Mouse (Mus musculus) regulatory T cell (primary cell): ENCODE data around the gene Rapgef2.
"Not testable (repeated sequence)": the region's sequence is repeated elsewhere in the genome, so short reads cannot be mapped to it uniquely, and the experiment has no call there.

Experiments
- in situ Hi-C: fragments of 300-600 bp; cut with MboI, MseI; formaldehyde crosslinking; loops from one replicate; pipeline ENCODE4 v1.15.1; 2025; ENCODE audit warnings: high pct_unique_total_duplicates

Rapgef2 gene

DNA sequence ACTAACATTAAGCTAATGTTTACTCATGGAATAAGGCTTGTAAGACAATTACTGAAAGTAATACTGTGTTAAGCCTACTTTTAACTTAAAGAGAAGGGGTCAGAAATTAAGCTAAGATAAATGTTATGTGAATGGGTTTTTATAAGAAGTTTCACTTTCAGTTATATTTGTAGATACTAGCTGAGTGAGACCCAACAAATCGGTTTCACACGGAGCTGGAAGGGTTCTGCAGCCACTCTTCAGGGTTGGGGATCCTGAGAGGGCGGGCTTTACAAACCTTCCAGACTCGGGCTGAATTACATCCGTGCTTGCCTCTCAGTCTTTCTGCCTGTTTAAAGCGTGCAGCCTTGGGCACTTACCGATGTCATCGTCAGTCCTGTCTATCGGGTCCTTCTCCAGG lies 182.7 kb downstream of the Rapgef2 start:
- in situ Hi-C loops: no loop called here

DNA sequence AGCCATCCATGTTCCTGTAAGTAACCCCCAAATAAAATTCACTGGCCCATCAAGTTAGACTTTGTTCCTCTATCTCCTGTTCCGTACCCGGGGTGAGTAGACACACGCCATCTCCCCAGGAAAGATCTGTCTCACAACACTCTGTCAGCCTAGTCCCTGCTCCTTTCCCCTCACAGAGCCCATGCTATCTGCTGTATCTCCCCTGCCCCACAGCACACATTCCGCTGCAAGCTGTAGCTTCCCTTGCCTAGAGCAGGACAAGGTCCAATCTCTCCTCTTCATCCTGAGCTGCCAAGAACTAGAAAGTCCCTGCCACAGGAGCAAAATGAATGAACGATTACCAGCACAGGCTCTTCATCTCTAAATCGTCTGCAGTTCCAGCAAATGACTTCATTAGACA lies 184.6 kb downstream of the Rapgef2 start:
- in situ Hi-C loops: no loop called here

DNA sequence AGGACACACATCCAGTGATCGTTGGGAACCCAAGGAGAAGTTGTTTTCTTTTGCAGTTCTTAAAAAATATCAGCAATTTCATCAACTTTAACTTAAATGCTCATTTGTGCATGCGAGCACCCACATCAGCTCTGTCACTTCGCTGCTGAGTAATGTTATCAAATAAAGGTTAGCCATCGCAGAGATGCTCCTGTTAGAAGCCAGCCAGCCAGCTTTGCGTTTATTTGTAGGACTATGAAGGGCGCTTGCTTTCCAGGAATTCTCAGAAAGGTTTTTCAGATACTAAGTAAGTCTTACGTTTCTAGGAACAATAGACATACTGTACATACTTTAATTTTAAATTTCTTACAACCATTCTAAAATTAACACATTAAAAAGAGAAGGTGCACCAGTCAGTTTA lies 185.5 kb downstream of the Rapgef2 start:
- in situ Hi-C loops: no loop called here

DNA sequence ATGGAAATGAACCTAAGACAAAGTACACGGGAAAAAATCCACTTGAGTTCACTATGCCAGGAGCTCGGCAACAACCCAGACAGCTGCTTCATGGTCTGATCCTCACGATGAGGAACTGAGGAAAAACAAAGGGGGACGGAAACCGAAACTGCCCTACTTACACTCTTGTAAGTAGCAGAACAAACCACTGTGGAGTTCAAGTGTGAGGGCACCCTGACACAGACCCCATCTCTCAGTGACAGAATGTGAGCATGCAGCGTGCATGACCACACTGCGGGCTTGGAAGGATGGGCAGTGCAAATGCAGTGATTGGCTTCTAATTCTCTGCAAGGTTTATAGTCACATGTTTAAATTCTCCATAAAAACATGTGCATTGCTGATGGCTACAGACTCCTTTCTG lies 197.2 kb downstream of the Rapgef2 start:
- in situ Hi-C loops: no loop called here

DNA sequence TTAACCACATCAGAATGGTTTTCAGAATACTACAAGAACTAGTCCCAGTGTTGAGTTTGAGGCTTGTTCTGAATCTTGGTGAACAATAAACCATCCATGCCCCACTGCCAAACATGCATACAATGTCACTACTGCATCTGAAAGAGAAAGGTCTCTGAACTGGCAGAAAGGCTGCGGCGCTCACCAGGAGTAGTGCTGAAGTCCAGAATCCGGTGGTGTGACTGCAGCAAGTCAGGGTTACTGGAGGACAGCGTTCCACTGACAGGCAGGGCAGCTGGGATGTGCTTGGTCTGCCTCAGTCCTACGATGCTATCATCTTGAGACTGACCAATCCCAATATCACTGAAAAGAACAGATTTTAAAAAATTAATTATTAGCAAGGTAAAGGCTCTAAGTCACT lies 197.9 kb downstream of the Rapgef2 start:
- in situ Hi-C loops: no loop called here

DNA sequence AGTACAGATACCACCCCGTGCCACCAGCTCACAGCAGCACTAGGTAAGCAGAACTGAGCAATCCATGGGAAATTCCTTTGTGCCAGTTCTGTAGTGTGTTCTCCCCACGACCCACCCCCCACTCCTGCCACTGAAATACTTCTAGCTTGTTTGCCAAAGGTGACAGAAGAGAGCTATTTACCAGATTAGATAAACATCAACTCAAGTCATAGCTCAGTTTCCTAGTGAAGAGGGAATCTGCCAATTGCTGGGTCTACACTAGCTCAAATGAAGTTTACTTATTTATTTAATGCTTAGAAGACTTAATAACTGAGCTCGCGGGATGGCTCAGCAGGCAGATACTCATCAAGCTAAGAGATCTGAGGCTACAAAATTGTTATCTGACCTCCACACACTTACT lies 200.0 kb downstream of the Rapgef2 start:
- in situ Hi-C loops: no loop called here

DNA sequence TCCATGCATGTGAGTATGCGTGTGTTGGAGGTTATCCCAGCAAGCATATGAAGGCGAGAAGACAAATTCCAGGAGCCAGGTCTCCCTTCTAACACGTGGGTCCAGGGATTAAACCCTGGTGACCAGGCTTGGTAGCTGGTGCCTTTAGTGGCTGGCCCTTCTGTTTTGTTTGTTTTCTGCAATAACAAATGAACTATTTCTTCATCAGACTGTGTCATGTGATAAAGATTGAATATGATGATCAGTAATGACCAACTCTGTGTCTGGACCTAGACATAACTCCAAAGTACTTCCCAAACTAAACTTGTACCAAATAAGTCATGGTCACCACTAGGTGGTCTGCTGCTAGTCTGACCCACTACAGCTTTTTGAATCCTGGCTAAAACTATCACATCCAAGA lies 202.4 kb downstream of the Rapgef2 start:
- in situ Hi-C loops: no loop called here

DNA sequence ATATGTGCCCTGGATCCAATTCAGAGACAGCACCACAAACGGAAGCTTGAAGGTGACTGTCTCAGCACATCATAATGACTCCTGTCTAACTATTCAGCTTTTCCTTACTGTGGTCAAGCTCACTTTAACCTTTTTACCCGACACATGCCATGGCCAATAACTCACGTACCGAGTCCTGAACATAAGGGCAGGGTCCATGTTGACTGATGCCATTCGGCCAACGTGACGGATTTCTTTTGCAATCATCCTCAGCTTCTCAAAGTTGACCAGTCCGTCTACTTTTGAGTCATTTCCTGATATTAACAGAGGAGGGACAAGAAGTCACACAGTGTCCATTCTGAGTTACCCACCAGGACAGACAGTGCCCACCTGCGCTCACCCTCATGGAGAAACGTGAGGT lies 203.3 kb downstream of the Rapgef2 start:
- in situ Hi-C loops: no loop called here

DNA sequence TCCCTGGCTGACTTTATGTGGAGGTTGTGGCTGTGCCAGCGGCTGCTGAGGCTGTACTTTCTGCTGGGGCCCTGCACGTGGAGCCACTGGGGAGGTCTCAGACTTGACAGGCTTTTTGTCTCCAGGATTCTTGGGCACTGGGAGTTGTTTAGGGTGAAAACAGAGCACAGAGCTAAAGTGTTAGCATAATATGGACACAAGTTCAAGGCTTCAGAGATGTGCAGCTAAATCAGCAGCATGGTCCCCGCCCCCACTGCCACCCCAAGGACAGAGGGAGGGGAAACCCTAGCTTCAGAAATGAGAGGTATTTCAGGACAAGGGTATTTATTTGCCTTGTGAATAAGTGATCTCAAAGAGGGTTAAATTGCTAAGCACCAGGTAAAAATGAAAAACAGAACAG lies 207.2 kb downstream of the Rapgef2 start:
- in situ Hi-C loops: no loop called here

DNA sequence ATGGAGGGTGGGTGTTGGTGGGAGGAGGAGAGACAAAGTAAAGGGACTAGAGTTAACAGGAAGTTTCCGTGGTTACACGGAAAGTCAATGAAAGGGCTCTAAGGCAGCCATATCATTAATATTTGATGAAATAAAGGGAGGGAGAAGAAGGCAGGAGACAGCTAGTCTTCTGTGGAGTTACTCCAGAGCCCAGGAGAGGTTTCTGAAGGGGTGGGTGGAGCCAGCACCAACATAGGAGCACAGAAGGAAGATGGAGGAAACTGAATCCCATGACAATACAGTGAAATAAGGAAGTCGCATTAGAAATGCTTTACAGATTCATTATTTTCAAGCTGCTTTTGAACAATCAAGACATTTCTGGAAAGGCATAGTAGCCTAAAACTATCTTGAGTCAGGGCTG lies 211.3 kb downstream of the Rapgef2 start:
- in situ Hi-C loops: no loop called here

DNA sequence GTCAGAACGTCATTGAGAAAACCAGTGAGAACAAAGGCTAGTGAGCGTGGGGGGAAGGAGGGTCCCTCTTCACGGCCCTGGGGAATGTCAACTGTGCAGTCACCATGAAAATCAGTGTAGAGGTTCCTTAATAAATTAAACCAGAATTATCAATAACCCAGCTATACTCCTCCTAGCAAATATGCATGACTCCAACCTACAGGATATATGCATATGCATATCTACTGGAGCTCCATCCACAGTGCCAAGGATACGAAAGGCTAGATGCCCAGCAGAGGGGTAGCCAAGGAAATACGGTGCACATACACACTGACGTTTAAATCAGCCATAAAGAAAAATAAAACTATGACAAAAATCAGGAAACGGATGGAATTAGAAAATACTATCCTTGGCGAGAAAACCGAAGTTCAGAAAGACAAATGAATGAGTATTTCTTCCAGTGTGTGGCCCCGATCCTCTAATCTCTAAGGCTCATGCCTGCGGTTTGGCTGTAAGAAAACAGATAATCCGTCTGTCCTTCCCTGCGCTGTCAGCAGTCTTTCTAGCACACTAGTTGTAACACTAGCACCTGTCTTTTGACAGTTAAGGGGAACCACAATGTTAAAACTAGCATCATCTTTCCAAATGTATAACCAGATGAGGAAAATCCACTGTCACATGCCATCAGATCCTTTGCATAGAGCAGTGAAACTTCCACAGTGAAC lies 212.6 kb downstream of the Rapgef2 start:
- in situ Hi-C loops: no loop called here

DNA sequence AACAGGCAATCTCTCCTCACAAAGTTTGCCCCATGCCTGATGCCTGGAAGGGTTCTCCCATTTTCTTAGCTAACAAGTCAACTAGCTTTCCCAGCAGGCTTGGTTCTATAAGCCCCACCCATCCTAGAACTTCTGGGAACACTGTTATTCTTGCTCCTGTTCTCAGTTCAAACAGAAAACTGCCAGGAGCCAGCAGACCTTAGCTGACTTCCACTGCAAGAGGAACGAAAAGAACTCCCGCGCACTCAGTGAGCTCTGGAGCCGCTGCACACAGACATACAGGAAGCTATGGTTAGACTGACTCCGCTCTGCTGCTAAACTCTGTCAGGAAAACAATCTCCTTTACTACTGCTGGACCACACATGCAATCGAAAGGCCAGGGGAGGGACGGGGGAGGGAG lies 214.8 kb downstream of the Rapgef2 start:
- in situ Hi-C loops: no loop called here

DNA sequence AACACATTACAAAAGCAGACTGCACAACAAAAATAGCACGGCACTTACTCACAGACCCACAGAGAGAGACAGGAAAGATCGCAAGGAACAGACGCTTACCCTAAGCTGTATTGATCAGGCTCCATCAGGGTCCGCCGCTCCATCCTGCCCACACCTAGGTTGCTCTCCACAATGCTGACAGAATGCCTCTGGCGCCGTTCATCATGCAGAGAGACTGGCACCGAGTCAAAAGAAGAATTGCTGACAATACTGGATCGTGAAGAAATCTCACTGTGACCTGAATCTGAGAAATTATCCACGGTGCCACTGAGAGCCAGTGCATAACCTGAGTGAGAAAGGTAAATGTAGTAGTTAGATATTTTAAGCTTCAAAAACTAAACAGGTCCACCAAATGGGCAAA lies 216.4 kb downstream of the Rapgef2 start:
- in situ Hi-C loops: no loop called here

DNA sequence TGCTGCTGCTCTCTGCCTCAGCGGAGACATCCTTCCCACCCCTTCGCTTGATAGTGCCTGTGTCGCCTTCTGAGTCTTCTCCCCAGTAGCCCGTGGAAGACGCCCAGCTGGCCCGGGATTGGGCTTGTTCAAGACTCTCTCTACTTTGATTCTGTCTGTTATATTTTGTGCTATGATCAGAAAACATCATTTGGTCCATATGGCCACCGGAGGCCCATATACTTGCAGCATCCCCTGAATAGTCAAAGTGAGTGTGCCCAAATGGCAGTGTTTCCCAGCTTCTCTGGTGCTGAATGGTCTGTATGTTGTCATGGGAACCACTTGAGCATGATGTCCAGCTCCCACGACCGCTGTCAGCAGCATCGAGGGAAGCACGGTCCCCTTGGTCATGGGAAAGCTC lies 217.3 kb downstream of the Rapgef2 start:
- in situ Hi-C loops: no loop called here

DNA sequence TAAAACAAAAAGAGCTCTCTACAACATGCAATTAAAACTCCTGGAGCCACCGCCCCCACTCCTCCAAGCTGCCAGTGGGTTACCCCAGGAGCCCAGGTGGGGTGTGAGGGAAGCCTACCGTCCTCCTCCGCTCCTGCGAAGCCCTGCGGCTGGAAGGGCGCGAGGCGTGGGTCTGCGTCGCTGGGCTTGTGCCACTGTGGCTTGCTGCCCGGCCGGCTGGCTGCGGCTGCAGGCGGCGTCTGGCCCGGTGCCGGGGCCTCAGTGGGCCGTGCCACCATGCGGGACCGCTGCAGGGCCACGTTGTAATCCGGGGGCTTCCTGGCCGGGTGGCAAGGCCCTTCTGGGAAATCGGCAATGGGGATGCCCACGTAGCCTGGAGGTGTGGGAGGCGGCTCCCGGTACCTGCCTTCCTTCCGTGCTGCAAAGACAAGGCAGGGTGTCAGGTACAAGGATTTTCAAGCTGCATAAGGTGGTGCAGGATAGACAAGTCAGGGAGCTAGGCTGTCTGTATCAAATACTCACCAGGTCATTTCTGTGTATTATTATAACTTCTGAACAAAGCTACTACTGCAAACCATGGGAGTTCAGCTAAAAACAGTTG lies 219.8 kb downstream of the Rapgef2 start:
- in situ Hi-C loops: no loop called here

DNA sequence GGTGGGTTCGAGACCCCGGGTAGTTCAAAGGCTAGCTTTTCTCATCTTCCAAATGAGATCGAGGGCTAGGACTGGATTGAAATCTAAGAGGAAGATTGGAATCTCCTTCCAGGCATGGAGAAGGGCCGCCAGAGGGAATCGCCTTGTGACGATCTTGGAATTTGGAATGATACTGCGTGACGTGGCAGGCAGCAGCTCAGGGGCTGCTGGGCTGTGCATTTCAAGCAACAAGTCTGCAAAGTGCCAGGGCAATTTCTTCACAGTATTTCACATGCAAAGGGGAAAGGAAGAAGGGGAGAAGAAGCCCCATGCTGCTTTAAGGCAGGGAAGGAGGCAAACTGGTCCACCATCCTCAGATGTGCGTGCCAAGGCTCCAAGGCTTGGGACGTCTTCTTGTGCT lies 222.2 kb downstream of the Rapgef2 start:
- in situ Hi-C loops: no loop called here

DNA sequence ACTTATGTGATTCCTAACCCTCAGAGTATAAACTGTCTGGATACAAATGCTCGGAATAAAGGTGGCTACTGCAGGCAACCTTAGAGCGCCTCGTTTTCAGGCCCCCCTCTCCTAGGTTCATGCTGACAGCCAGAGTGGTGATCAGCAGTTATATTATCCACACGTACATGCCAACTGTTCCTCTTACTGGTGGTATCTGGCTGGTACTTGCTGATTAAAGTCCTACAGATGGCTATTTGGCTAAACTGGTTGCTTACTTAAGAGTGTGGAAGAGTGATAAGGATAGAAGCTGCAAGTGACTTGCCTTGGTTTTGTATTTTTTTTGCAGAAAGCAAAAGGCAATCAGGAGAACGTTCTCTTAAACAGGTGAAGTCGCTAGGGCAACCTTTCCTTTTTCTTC lies 224.9 kb downstream of the Rapgef2 start:
- in situ Hi-C loops: no loop called here

DNA sequence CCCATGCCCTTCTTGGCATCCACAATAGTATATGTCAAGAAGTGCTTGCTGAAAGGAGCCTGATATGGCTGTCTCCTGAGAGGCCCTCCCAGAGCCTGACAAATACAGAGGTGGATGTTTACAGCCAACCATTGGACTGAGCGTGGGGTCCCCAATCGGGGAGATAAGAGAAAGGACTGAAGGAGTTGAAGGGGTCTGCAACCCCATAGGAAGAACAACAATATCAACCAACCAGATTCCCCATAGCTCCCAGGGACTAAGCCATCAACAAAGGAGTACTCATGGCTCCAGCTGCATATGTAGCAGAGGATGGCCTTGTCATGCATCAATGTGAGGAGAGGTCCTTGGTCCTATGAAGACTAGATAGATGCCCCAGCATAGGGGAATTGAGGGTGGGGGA lies 227.8 kb downstream of the Rapgef2 start:
- in situ Hi-C loops: not testable (repeated sequence)

DNA sequence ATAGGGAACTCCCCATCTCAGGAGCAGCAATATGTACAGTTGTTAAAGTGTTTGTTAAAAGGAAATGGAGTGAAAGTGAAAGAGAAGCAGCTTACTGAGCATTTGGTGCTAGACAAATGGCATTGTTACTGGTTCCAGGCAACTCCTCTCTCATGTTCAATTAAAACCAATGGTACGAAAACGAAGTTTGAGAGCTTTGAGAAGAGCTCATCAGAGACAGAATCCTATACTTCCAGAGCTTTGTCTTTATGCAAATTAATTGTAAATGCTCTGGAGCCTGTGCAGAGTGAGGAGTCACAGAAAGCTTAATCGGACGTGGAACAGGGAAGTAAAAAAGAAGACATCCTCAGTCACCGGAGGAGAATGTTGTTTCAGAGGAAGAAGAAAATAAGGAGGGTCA lies 241.1 kb downstream of the Rapgef2 start:
- in situ Hi-C loops: no loop called here

DNA sequence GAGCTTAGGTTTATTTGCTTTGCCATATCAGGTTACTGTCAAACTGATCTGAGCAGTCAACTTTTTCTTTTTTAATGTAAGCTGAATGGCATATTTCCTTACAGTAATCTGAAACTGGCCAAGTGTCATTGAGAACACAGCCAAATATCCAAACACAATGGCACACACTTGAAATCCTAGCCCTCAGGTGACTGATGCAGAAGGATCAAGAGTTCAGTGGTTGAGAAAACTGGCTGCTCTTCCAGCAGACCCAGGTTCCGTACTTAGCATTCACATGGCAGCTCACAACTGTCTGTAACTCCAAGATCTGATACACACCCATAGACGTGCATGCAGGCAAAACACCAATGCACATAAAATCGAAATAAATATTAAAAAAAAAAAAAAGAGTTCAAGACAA lies 243.3 kb downstream of the Rapgef2 start:
- in situ Hi-C loops: no loop called here

DNA sequence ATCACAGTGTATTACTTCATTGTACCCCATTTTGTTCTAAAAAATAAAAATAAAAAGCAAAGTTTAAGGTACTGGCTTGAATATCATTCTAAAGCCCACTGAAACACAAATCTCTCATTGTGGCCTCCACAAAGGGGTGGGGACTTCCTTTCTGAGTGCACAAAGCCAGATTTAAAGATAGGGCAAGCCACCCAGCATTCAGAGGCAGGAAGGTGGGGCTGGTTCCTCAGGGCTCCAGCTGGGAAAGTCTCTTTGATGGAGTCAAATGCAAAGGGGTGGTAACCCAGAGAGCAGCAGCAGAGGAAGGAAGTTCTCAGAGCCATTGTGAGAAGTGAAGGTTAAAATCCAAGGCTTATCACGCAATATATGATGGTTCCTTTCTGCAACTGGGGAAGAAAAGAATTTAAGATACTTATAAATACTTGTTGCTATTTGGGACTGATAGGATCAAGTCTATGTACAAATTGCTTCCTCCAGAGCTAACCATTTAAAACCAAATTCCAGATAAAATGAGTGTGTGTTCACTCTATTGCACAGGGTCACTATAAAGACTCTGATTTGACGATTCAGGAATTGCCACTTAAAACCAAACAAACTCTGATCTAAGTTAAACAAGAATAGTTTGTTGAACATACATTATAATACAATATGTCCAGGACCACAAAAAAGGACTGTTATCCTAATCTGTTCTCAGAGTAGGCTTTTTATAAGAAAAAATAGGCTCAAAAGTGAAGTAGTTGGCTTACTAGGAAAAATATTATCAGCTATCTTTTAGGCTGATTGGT lies 246.5 kb downstream of the Rapgef2 start:
- in situ Hi-C loops: no loop called here

DNA sequence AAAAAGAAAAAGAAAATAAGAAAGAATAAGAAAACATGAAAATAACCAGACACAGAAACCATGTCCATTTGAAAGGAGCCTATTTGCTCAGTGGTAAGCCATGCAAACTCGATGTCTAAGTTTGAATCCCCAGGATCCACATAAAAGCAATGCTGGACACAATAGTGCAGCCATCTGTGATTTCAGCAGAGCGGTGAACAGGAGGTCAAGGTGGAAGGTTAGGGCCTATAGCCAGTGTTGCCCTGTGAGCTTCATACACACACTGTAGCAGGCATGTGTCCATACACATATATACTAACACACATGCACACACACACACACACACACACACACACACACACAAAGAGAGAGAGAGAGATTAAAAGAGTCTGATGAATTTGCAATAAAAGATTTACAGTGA lies 247.3 kb downstream of the Rapgef2 start:
- in situ Hi-C loops: no loop called here

DNA sequence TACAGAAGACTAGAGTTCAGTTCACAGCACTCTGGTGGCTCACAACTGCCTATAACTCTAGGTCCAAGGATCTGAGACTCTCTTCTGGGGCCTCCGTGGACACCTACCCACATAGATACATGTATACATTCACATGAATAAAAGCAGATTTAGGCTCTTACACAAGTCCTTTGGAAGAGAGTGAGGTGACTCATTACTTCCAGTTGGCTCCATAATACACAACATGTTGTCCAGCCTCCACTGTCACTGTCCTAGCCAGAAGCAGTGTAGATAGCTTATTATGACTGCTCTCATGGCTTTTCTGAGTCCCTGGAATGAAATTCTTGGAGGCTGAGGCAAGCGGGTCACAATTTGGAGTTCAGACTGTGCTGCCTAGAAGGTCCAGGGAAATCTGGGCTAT lies 251.9 kb downstream of the Rapgef2 start:
- in situ Hi-C loops: no loop called here
